Mouse (Mus musculus) forebrain, embryonic 15.5 days (tissue): Measurements from ENCODE around the gene Entpd6. TPM values are rescaled to one million over a fixed set of nuclear protein-coding genes. Genes with fewer than 3 reads are reported as not detected.

Experiments used
- polyA plus RNA-seq: library from polyadenylated mRNA; unstranded; fragments of >200 nt; fragmentation: Nextera tagmentation; extraction: Ambion mirVana; gene quantifications from 2 replicates; pipeline ENCODE4 v1.2.1, GENCODE M21; 2015

Gene Entpd6
- polyA plus RNA-seq, 1 experiment from 2014 or later, result 49.7 TPM

Other genes with a start within 250 kb of the Entpd6 start
- 0.64 TPM in 1 of 2 replicates, not detected in the other for gene Cst7, start 178.6 kb upstream of the Entpd6 start, polyA plus RNA-seq
- 40.9 and 41.0 TPM in 2 replicates for gene Apmap, start 140.5 kb upstream of the Entpd6 start, polyA plus RNA-seq
- 25.9 and 26.3 TPM in 2 replicates for gene Acss1, start 80.5 kb upstream of the Entpd6 start, polyA plus RNA-seq
- not detected in 2 replicates for gene Vsx1, start 59.7 kb upstream of the Entpd6 start, polyA plus RNA-seq
- 93.0 and 99.8 TPM in 2 replicates for gene Pygb, start 37.7 kb downstream of the Entpd6 start, polyA plus RNA-seq
- gene Abhd12, start 155.7 kb downstream of the Entpd6 start, polyA plus RNA-seq, result 97.7 and 98.2 TPM in 2 replicates
- 30.4 and 33.4 TPM in 2 replicates for gene Gins1, start 156.4 kb downstream of the Entpd6 start, polyA plus RNA-seq